Mouse (Mus musculus): Measurements from ENCODE around the gene Dip2b.

The Dip2b gene

GRCm38 (mm10) chr15:100038470-100038971, at the start of gene Dip2b:
Dip2b (plus strand) TSS chr15:100038664.
- no peak for DNase-seq (ENCODE audit: extremely low read depth, low read depth, low spot score)

- DNase-seq (ENCODE audit: extremely low read depth, low read depth, low spot score): no peak
These were observed 45.4 kb upstream of the Dip2b start for GRCm38 (mm10) chr15:99993100-99993499.

GRCm38 (mm10) chr15:99997114-99997804, 41.2 kb upstream of the Dip2b start:
- no peak for DNase-seq (ENCODE audit: extremely low read depth, low read depth, low spot score)

GRCm38 (mm10) chr15:99999390-99999789, 39.1 kb upstream of the Dip2b start:
- DNase-seq (ENCODE audit: extremely low read depth, low read depth, low spot score): no peak

- DNase-seq (ENCODE audit: extremely low read depth, low read depth, low spot score): no peak
These were observed 33.7 kb upstream of the Dip2b start for GRCm38 (mm10) chr15:100004677-100005273.

GRCm38 (mm10) chr15:100006180-100006579, 32.3 kb upstream of the Dip2b start:
- DNase-seq (ENCODE audit: extremely low read depth, low read depth, low spot score): no peak

- no peak for DNase-seq (ENCODE audit: extremely low read depth, low read depth, low spot score)
These were observed 20.1 kb upstream of the Dip2b start for GRCm38 (mm10) chr15:100018280-100018899.

- DNase-seq (ENCODE audit: extremely low read depth, low read depth, low spot score): no peak
These were observed 17.3 kb upstream of the Dip2b start for GRCm38 (mm10) chr15:100021175-100021574.

- no peak for DNase-seq (ENCODE audit: extremely low read depth, low read depth, low spot score)
These were observed 15.5 kb upstream of the Dip2b start for GRCm38 (mm10) chr15:100022923-100023322.

GRCm38 (mm10) chr15:100025076-100025834, 13.2 kb upstream of the Dip2b start:
- no peak for DNase-seq (ENCODE audit: extremely low read depth, low read depth, low spot score)

- no peak for DNase-seq (ENCODE audit: extremely low read depth, low read depth, low spot score)
These were observed 10.3 kb upstream of the Dip2b start for GRCm38 (mm10) chr15:100028133-100028532.

GRCm38 (mm10) chr15:100029497-100029896, 9.0 kb upstream of the Dip2b start:
- DNase-seq (ENCODE audit: extremely low read depth, low read depth, low spot score): no peak

GRCm38 (mm10) chr15:100029900-100030299, 8.6 kb upstream of the Dip2b start:
- no peak for DNase-seq (ENCODE audit: extremely low read depth, low read depth, low spot score)

GRCm38 (mm10) chr15:100032546-100032945, 5.9 kb upstream of the Dip2b start:
- DNase-seq (ENCODE audit: extremely low read depth, low read depth, low spot score): no peak

GRCm38 (mm10) chr15:100039001-100039701, 687 bp downstream of the Dip2b start:
- no peak for DNase-seq (ENCODE audit: extremely low read depth, low read depth, low spot score)

GRCm38 (mm10) chr15:100040541-100041266, 2.2 kb downstream of the Dip2b start:
- no peak for DNase-seq (ENCODE audit: extremely low read depth, low read depth, low spot score)

GRCm38 (mm10) chr15:100041267-100042047, 3.0 kb downstream of the Dip2b start:
- no peak for DNase-seq (ENCODE audit: extremely low read depth, low read depth, low spot score)

- DNase-seq (ENCODE audit: extremely low read depth, low read depth, low spot score): no peak
These were observed 3.6 kb downstream of the Dip2b start for GRCm38 (mm10) chr15:100042048-100042400.

GRCm38 (mm10) chr15:100045576-100045975, 7.1 kb downstream of the Dip2b start:
- no peak for DNase-seq (ENCODE audit: extremely low read depth, low read depth, low spot score)
